Mouse (Mus musculus): ENCODE results near the gene Foxc2. TPM values are rescaled to one million over a fixed set of nuclear protein-coding genes. Genes with fewer than 3 reads are reported as not detected.
"Not testable (repeated sequence)": the region's sequence is repeated elsewhere in the genome, so short reads cannot be mapped to it uniquely, and the experiment has no call there.

The Foxc2 gene
- polyA plus RNA-seq, 1 experiment from 2014 or later = 4.2 TPM

GRCm38 (mm10) chr8:121134512-121134911 lies 18.5 kb downstream of the Foxc2 start:
- Histone ChIP-seq H3K4me1 (no peaks in the 10 kb centered on the region), H3K9ac (no peak overlapping the region), H3K4me2 (no peak overlapping the region), H3K27ac (no peak overlapping the region), H3K27me3 (replicated peaks) (peaks cover 33% of the 10 kb centered on the region), H3K4me3 (no peak overlapping the region), H3K9me3 (no peaks in the 10 kb centered on the region), H3K36me3 (replicated peaks) (no peaks in the 10 kb centered on the region)
- ATAC-seq (replicated peaks) = no peak
- WGBS = 87% methylated on average over 11 of the region's 11 CpGs

- H3K9me3 ChIP-seq = no peaks in the 10 kb centered on the region
- 92% methylated on average over 6 of the region's 6 CpGs for WGBS
- H3K4me3 ChIP-seq = no peak overlapping the region
- H3K36me3 ChIP-seq (replicated peaks) = no peaks in the 10 kb centered on the region
- ATAC-seq (replicated peaks) = no peak
- H3K4me1 ChIP-seq = no peaks in the 10 kb centered on the region
- no peak overlapping the region for H3K4me2 ChIP-seq
- H3K27me3 ChIP-seq (replicated peaks) = peaks cover 11% of the 10 kb centered on the region
- no peak overlapping the region for H3K9ac ChIP-seq
- no peak overlapping the region for H3K27ac ChIP-seq
Observed at GRCm38 (mm10) chr8:121136856-121137255, 20.9 kb downstream of the Foxc2 start.

GRCm38 (mm10) chr8:121145457-121146134 lies 29.6 kb downstream of the Foxc2 start:
- not testable (repeated sequence) for H3K9me3 ChIP-seq; H3K4me3 ChIP-seq; H3K9ac ChIP-seq; H3K4me2 ChIP-seq; H3K27me3 ChIP-seq (replicated peaks); H3K4me1 ChIP-seq; ATAC-seq (replicated peaks); H3K36me3 ChIP-seq (replicated peaks); H3K27ac ChIP-seq
- 77% methylated on average over 4 of the region's 6 CpGs for WGBS

GRCm38 (mm10) chr8:121148573-121149083 lies 32.7 kb downstream of the Foxc2 start:
- H3K4me2 ChIP-seq = no peak overlapping the region
- no peaks in the 10 kb centered on the region for H3K27me3 ChIP-seq (replicated peaks)
- H3K36me3 ChIP-seq (replicated peaks) = no peaks in the 10 kb centered on the region
- H3K9ac ChIP-seq = no peak overlapping the region
- 52% methylated on average over 8 of the region's 8 CpGs for WGBS
- ATAC-seq (replicated peaks) = no peak
- no peak overlapping the region for H3K4me3 ChIP-seq
- H3K27ac ChIP-seq = no peak overlapping the region
- H3K9me3 ChIP-seq = no peaks in the 10 kb centered on the region
- no peaks in the 10 kb centered on the region for H3K4me1 ChIP-seq

- H3K27ac ChIP-seq = no peak overlapping the region
- ATAC-seq (replicated peaks) = no peak
- H3K4me1 ChIP-seq = no peaks in the 10 kb centered on the region
- no peak overlapping the region for H3K4me3 ChIP-seq
- H3K9ac ChIP-seq = no peak overlapping the region
- no peaks in the 10 kb centered on the region for H3K27me3 ChIP-seq (replicated peaks)
- no peaks in the 10 kb centered on the region for H3K9me3 ChIP-seq
- WGBS = 74% methylated on average over 12 of the region's 12 CpGs
- H3K4me2 ChIP-seq = no peak overlapping the region
- no peaks in the 10 kb centered on the region for H3K36me3 ChIP-seq (replicated peaks)
Observed at GRCm38 (mm10) chr8:121152394-121152793, 36.4 kb downstream of the Foxc2 start.

- no peak overlapping the region for H3K27ac ChIP-seq
- H3K4me2 ChIP-seq = no peak overlapping the region
- H3K27me3 ChIP-seq (replicated peaks) = no peaks in the 10 kb centered on the region
- ATAC-seq (replicated peaks) = no peak
- 89% methylated on average over 7 of the region's 7 CpGs for WGBS
- H3K4me3 ChIP-seq = no peak overlapping the region
- H3K9me3 ChIP-seq = no peaks in the 10 kb centered on the region
- H3K36me3 ChIP-seq (replicated peaks) = no peaks in the 10 kb centered on the region
- H3K4me1 ChIP-seq = no peaks in the 10 kb centered on the region
- no peak overlapping the region for H3K9ac ChIP-seq
Observed at GRCm38 (mm10) chr8:121156990-121157491, 41.1 kb downstream of the Foxc2 start.

- H3K4me3 ChIP-seq = no peak overlapping the region
- H3K4me2 ChIP-seq = no peak overlapping the region
- no peaks in the 10 kb centered on the region for H3K27me3 ChIP-seq (replicated peaks)
- no peak overlapping the region for H3K9ac ChIP-seq
- 82% methylated on average over 13 of the region's 13 CpGs for WGBS
- H3K4me1 ChIP-seq = no peaks in the 10 kb centered on the region
- no peaks in the 10 kb centered on the region for H3K9me3 ChIP-seq
- H3K36me3 ChIP-seq (replicated peaks) = no peaks in the 10 kb centered on the region
- no peak for ATAC-seq (replicated peaks)
- H3K27ac ChIP-seq = no peak overlapping the region
Observed at GRCm38 (mm10) chr8:121158812-121159211, 42.8 kb downstream of the Foxc2 start.

- no peak for ATAC-seq (replicated peaks)
- H3K27ac ChIP-seq = no peak overlapping the region
- no peaks in the 10 kb centered on the region for H3K27me3 ChIP-seq (replicated peaks)
- no peak overlapping the region for H3K9ac ChIP-seq
- 91% methylated on average over 5 of the region's 5 CpGs for WGBS
- no peak overlapping the region for H3K4me3 ChIP-seq
- H3K4me1 ChIP-seq = 0 out of 2 replicates have a peak, but pooled peaks cover 3% of the 10 kb centered on the region
- no peak overlapping the region for H3K4me2 ChIP-seq
- H3K9me3 ChIP-seq = no peaks in the 10 kb centered on the region
- H3K36me3 ChIP-seq (replicated peaks) = no peaks in the 10 kb centered on the region
Observed at GRCm38 (mm10) chr8:121161437-121161836, 45.5 kb downstream of the Foxc2 start.

GRCm38 (mm10) chr8:121162413-121162812 lies 46.4 kb downstream of the Foxc2 start:
- no peak overlapping the region for H3K4me3 ChIP-seq
- no peak overlapping the region for H3K27ac ChIP-seq
- H3K36me3 ChIP-seq (replicated peaks) = no peaks in the 10 kb centered on the region
- no peaks in the 10 kb centered on the region for H3K9me3 ChIP-seq
- no peak for ATAC-seq (replicated peaks)
- 78% methylated on average over 4 of the region's 4 CpGs for WGBS
- 0 out of 2 replicates have a peak, but pooled peaks cover 3% of the 10 kb centered on the region for H3K4me1 ChIP-seq
- no peaks in the 10 kb centered on the region for H3K27me3 ChIP-seq (replicated peaks)
- H3K4me2 ChIP-seq = no peak overlapping the region
- H3K9ac ChIP-seq = no peak overlapping the region

- H3K4me2 ChIP-seq = no peak overlapping the region
- H3K4me1 ChIP-seq = 0 out of 2 replicates have a peak, but pooled peaks cover 3% of the 10 kb centered on the region
- no peak overlapping the region for H3K27ac ChIP-seq
- no peaks in the 10 kb centered on the region for H3K9me3 ChIP-seq
- no peak overlapping the region for H3K4me3 ChIP-seq
- no peaks in the 10 kb centered on the region for H3K27me3 ChIP-seq (replicated peaks)
- no peaks in the 10 kb centered on the region for H3K36me3 ChIP-seq (replicated peaks)
- H3K9ac ChIP-seq = no peak overlapping the region
- 78% methylated on average over 11 of the region's 11 CpGs for WGBS
- ATAC-seq (replicated peaks) = no peak
Observed at GRCm38 (mm10) chr8:121162906-121163695, 47.1 kb downstream of the Foxc2 start.

GRCm38 (mm10) chr8:121164017-121164469 lies 48.1 kb downstream of the Foxc2 start:
- no peak overlapping the region for H3K4me2 ChIP-seq
- H3K27me3 ChIP-seq (replicated peaks) = no peaks in the 10 kb centered on the region
- WGBS = 48% methylated on average over 8 of the region's 8 CpGs
- ATAC-seq (replicated peaks) = no peak
- no peaks in the 10 kb centered on the region for H3K36me3 ChIP-seq (replicated peaks)
- H3K9me3 ChIP-seq = no peaks in the 10 kb centered on the region
- H3K4me3 ChIP-seq = no peak overlapping the region
- H3K9ac ChIP-seq = no peak overlapping the region
- no peak overlapping the region for H3K27ac ChIP-seq
- H3K4me1 ChIP-seq = 0 out of 2 replicates have a peak, but pooled peaks cover 3% of the 10 kb centered on the region

GRCm38 (mm10) chr8:121168033-121168432 lies 52.1 kb downstream of the Foxc2 start:
- no peaks in the 10 kb centered on the region for H3K27me3 ChIP-seq (replicated peaks)
- H3K36me3 ChIP-seq (replicated peaks) = no peaks in the 10 kb centered on the region
- 77% methylated on average over 5 of the region's 5 CpGs for WGBS
- H3K4me2 ChIP-seq = no peak overlapping the region
- no peak for ATAC-seq (replicated peaks)
- no peak overlapping the region for H3K4me3 ChIP-seq
- H3K9me3 ChIP-seq = no peaks in the 10 kb centered on the region
- 0 out of 2 replicates have a peak, but pooled peaks cover 3% of the 10 kb centered on the region for H3K4me1 ChIP-seq
- no peak overlapping the region for H3K9ac ChIP-seq
- no peak overlapping the region for H3K27ac ChIP-seq
